Mouse (Mus musculus) kidney, embryonic 15.5 days (tissue): ENCODE measurements around the gene Epha1. TPM values are rescaled to one million over a fixed set of nuclear protein-coding genes. Genes with fewer than 3 reads are reported as not detected.

ENCODE experiments used
- ATAC-seq: fragments of 200-750 bp; cut with Nextera tagmentation; replicated peaks from 2 replicates; pipeline ENCODE4 v1.8.0; 2017; ENCODE audit warnings: moderate TSS enrichment; ENCODE audit not compliant: low FRiP score
- H3K27ac ChIP-seq: fragments of 300-500 bp; sonication (generic); 2 replicates; pipeline ENCODE4 v1.5.1; 2015; ENCODE audit warnings: mild to moderate bottlenecking, inconsistent platforms
- H3K27me3 ChIP-seq: fragments of 300-500 bp; sonication (generic); 2 replicates; pipeline ENCODE4 v1.6.1; 2015; ENCODE audit warnings: inconsistent platforms
- H3K36me3 ChIP-seq: fragments of 300-500 bp; sonication (generic); 2 replicates; pipeline ENCODE4 v1.6.1; 2015; ENCODE audit warnings: inconsistent platforms
- H3K4me1 ChIP-seq: fragments of 300-500 bp; sonication (generic); 2 replicates; pipeline ENCODE4 v1.6.1; 2015; ENCODE audit warnings: inconsistent platforms
- H3K4me2 ChIP-seq: fragments of 300-500 bp; sonication (generic); 2 replicates; pipeline ENCODE4 v1.6.1; 2015; ENCODE audit warnings: moderate library complexity, mild to moderate bottlenecking, inconsistent platforms
- H3K4me3 ChIP-seq: fragments of 300-500 bp; sonication (generic); replicated peaks from 2 replicates; pipeline ENCODE4 v1.5.1; 2015; ENCODE audit warnings: mild to moderate bottlenecking, inconsistent platforms
- H3K9ac ChIP-seq: fragments of 300-500 bp; sonication (generic); 2 replicates; pipeline ENCODE4 v1.6.1; 2015; ENCODE audit warnings: mild to moderate bottlenecking, inconsistent platforms
- H3K9me3 ChIP-seq: fragments of 300-500 bp; sonication (generic); replicated peaks from 2 replicates; pipeline ENCODE4 v1.6.1; 2016; ENCODE audit warnings: inconsistent platforms
- WGBS: fragments of 180-500 bp; shearing (Covaris S2); methylation state at CpG from one replicate; pipeline ENCODE4 v1.1.7; 2015; ENCODE audit warnings: mixed read lengths; 5-methylcytosine and 5-hydroxymethylcytosine counted together
- polyA plus RNA-seq: library from polyadenylated mRNA; unstranded; fragments of >200 nt; fragmentation: Nextera tagmentation; extraction: Ambion mirVana; gene quantifications from 2 replicates; pipeline ENCODE4 v1.2.1, GENCODE M21; 2015

The Epha1 gene
- polyA plus RNA-seq, 1 experiment from 2014 or later = 7.5 TPM

DNA sequence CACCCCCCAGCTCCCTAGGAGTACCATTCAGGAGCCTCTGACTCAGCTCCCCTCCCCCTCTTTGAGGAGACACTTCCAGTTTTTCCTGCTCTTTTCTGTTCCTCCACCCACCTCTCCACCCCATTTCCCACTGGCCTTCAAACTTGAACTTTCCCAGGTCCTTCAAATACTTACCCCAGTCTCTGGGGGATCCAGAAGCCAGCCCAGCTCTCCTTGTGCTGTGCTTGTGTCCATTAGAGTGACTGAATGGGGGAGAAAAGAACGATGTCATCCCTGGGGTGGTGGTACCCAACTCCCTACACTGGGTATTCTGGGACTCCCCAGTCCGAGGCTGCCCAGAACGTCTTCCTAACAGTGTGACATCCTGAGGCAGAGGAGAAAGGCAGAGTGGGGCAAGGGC lies 1.1 kb downstream of the Epha1 start:
- 15% methylated on average over 3 of the region's 3 CpGs for WGBS
- H3K27me3 ChIP-seq = no peaks in the 10 kb centered on the region
- H3K4me2 ChIP-seq = peak overlapping the region; percentile 92
- 0 out of 2 replicates have a peak overlapping the region, but pooled peaks have one; percentile 22 for H3K27ac ChIP-seq
- H3K36me3 ChIP-seq = no peaks in the 10 kb centered on the region
- no peaks in the 10 kb centered on the region for H3K9me3 ChIP-seq
- 0 out of 2 replicates have a peak, but pooled peaks have one; percentile 7 for ATAC-seq
- peaks cover 32% of the 10 kb centered on the region for H3K4me1 ChIP-seq
- H3K4me3 ChIP-seq = peak overlapping the region; percentile 64
- H3K9ac ChIP-seq = 0 out of 2 replicates have a peak overlapping the region, but pooled peaks have one; percentile 7

DNA sequence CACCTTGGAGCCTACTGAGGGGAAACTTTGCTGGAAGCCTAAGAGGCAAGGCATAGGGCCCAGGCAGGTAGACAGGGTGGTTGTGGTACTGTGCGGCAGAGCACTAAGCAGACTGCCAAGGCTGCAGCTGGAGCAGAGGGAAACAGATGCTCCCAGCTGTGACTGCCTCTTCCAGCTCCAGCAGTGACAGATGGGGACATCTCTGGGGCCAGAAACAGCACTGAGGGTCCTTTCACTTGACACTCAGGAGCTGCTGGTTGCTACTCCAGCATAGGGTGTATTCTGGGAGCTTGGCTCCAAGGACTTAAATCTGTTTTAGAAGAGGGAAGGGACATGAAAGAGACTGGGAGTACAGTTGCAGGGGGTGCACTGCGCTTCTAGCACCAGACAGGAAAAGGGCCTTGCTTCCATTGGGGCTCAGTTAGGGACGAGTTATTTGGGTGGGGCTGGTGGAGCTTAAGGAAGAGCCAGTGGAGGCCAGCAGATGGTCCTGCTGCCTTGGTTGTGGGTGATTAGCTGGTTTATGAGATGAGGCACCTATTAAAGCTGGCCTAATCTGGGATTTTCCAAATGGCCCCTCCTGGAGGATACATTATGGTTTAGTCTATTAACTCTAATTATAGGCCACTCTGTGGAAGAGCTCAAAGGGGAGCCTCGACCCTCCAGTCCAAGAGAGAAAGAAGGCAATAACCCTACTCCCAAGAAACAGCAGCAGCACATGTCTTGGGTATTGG lies 2.3 kb downstream of the Epha1 start:
- WGBS = 48% methylated on average over 4 of the region's 4 CpGs
- no peak overlapping the region for H3K4me3 ChIP-seq
- H3K4me2 ChIP-seq = no peak overlapping the region
- no peaks in the 10 kb centered on the region for H3K27me3 ChIP-seq
- H3K27ac ChIP-seq = no peak overlapping the region
- H3K9ac ChIP-seq = no peak overlapping the region
- no peak for ATAC-seq
- no peaks in the 10 kb centered on the region for H3K36me3 ChIP-seq
- peaks cover 27% of the 10 kb centered on the region for H3K4me1 ChIP-seq
- no peaks in the 10 kb centered on the region for H3K9me3 ChIP-seq

DNA sequence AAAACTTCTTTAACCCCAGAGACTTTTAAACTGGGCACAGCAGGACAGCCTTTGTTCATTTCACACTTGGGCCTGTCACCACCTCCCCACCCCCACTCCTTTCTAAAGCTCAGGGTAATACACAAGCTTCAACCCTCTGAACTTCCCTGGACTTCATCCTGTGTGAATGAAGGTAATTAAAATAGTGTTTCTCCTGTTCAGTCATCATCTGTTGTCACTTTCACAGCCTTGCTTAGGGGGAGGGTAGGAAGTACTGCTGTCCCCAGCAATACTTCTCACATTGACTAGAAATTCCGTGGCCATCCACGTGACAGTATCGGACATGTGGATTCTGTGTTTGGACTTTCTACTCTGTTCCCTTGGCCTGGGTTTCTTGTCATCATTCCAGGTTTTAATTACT lies 3.2 kb downstream of the Epha1 start:
- Histone ChIP-seq H3K9ac (no peak overlapping the region), H3K4me2 (no peak overlapping the region), H3K36me3 (no peaks in the 10 kb centered on the region), H3K4me3 (no peak overlapping the region), H3K4me1 (peaks cover 27% of the 10 kb centered on the region), H3K27ac (no peak overlapping the region), H3K27me3 (no peaks in the 10 kb centered on the region), H3K9me3 (no peaks in the 10 kb centered on the region)
- no peak for ATAC-seq
- 24% methylated on average over 3 of the region's 3 CpGs for WGBS

DNA sequence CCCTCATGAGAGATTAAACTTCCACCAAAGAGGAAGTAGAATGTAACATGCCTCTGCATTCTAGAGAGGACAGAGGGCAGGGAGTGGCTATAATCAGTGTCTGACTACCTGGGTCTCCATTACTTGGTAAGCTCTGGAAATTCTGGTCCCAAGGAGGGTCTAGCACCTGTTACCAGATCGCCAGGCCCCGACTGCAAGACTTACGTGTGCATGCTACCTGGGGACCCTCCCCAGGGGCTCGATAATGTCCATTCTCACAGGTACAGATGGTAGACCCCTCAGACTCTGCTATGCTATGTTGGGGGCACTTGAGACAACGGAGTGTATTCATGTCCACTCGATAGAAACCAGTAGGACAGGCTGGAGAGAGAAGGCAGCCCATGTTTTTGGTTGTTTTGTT lies 7.9 kb downstream of the Epha1 start:
- Histone ChIP-seq H3K9ac (no peak overlapping the region), H3K27ac (no peak overlapping the region), H3K27me3 (no peaks in the 10 kb centered on the region), H3K4me1 (peaks cover 9% of the 10 kb centered on the region; the same call in 1 of the 2 replicates), H3K9me3 (no peaks in the 10 kb centered on the region), H3K36me3 (peaks cover 15% of the 10 kb centered on the region), H3K4me2 (no peak overlapping the region), H3K4me3 (no peak overlapping the region)
- WGBS = 92% methylated on average over 6 of the region's 6 CpGs
- ATAC-seq = no peak

DNA sequence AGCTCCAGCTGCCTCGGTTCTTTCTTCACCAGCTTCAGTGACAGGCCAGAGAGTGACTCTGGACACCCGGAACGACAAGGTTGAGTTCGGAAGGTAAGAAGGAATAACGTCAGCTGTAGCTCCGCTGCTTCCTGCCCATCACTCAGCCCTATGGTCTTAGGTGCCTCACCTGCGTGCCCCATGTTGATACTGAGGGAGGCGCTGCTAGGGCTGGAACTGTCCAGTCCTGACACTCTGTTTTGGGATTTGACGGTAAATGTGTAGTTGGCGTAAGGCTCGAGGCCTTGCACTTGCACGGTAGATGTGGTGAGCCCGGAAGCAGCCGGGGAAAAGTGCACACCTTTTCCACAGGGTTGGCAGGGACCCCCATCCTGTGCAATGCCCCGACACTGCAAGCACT lies 8.5 kb downstream of the Epha1 start:
- peaks cover 9% of the 10 kb centered on the region; the same call in 1 of the 2 replicates for H3K4me1 ChIP-seq
- no peaks in the 10 kb centered on the region for H3K9me3 ChIP-seq
- 84% methylated on average over 15 of the region's 15 CpGs for WGBS
- no peak overlapping the region for H3K4me3 ChIP-seq
- no peaks in the 10 kb centered on the region for H3K27me3 ChIP-seq
- H3K27ac ChIP-seq = no peak overlapping the region
- H3K36me3 ChIP-seq = peaks cover 21% of the 10 kb centered on the region
- H3K4me2 ChIP-seq = no peak overlapping the region
- ATAC-seq = no peak
- no peak overlapping the region for H3K9ac ChIP-seq

DNA sequence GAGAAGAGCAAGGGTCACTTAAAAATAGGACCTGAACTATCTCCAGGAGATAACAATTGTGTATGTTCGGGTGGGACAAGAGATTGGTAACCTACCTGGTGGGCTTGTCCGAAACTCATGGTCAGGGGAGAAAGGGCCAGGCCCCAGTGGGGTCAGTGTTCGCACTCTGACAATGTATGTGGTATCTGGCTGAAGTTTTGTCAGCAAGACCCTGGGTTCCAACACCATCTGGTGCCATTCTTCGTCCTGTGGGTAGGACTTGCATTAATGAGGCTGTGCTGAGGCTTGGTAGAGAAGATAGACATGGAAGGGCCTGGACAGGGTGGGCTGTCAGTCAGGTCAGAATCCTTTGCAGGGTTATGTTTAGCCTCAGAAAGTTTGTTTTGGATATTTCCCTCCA lies 9.0 kb downstream of the Epha1 start:
- 93% methylated on average over 4 of the region's 4 CpGs for WGBS
- Histone ChIP-seq H3K27ac (no peak overlapping the region), H3K4me1 (peaks cover 9% of the 10 kb centered on the region; the same call in 1 of the 2 replicates), H3K4me3 (no peak overlapping the region), H3K4me2 (no peak overlapping the region), H3K9me3 (no peaks in the 10 kb centered on the region), H3K27me3 (no peaks in the 10 kb centered on the region), H3K9ac (no peak overlapping the region), H3K36me3 (peaks cover 27% of the 10 kb centered on the region)
- no peak for ATAC-seq

DNA sequence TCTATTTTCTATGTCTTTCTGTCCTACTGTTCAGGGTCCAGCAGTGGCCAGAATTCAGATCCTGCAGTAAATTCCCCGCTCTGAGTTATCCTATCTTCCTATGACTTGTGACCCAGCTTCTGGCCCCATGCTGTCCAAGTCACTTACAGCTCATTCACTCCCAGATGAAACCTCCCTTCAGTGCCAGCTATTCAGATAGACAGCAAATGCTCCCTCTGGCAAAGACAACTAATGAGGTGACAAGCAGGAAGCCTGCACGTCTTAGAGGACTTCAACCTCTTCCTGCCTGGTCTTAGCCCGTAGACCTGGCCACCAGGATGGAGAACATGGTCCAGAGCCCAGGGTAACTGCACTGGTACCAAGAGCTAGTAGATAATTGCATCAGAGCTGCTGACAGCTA lies 10.1 kb downstream of the Epha1 start:
- peaks cover 38% of the 10 kb centered on the region for H3K36me3 ChIP-seq
- peaks cover 9% of the 10 kb centered on the region; the same call in 1 of the 2 replicates for H3K4me1 ChIP-seq
- H3K4me3 ChIP-seq = no peak overlapping the region
- H3K9me3 ChIP-seq = no peaks in the 10 kb centered on the region
- H3K9ac ChIP-seq = no peak overlapping the region
- no peak for ATAC-seq
- H3K27me3 ChIP-seq = no peaks in the 10 kb centered on the region
- no peak overlapping the region for H3K27ac ChIP-seq
- H3K4me2 ChIP-seq = no peak overlapping the region
- 39% methylated on average over 3 of the region's 3 CpGs for WGBS

DNA sequence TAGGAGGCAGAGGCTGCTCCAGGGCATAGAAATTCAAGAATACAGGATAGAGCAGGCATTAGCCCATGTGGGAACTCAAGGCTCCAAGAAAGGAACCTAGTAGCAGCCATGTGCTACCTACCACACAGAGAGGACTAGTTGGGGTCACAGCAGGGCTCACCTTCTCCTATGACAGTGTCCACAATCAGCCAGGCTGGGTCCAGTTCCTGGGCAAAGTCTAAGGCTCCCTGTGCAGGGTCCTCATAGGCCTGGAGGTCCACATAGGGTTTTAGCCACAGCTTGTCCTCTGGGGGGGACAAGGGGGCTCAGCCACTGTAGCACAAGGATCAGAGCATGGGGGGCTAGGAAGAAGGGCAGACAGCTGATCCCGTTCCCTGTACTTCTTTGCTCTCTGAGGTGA lies 10.6 kb downstream of the Epha1 start:
- Histone ChIP-seq H3K27ac (no peak overlapping the region), H3K36me3 (peaks cover 43% of the 10 kb centered on the region)
- WGBS = 71% methylated on average over 1 of the region's 1 CpGs

DNA sequence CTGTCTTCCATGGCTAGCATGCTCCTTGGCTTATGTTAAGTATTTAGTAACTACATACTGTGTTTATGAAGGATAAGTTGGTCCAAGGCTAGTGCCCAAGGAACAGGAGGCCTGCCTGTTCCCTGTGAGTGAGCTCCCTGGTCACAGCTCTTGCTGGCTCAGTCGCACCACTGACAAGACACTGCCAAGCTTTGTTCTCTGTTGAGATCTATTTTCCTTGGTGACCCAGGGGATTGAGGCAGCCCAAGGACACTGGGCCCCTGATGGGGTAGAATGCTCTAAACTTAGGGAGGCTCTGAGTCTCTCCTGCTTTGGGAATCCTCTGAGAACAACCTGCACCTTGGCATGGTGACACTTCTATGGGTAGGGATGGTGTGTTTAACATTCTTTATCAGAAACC lies 11.0 kb downstream of the Epha1 start:
- Histone ChIP-seq H3K27me3 (no peaks in the 10 kb centered on the region), H3K27ac (no peak overlapping the region), H3K36me3 (peaks cover 47% of the 10 kb centered on the region), H3K4me3 (no peak overlapping the region), H3K9me3 (no peaks in the 10 kb centered on the region), H3K9ac (no peak overlapping the region), H3K4me1 (peaks cover 9% of the 10 kb centered on the region; the same call in 1 of the 2 replicates), H3K4me2 (no peak overlapping the region)
- WGBS = 81% methylated on average over 1 of the region's 1 CpGs
- no peak for ATAC-seq

More for the DNA sequence above, 10.6 kb downstream of the Epha1 start:
- H3K9me3 ChIP-seq = no peaks in the 10 kb centered on the region
- no peak overlapping the region for H3K4me3 ChIP-seq
- H3K4me1 ChIP-seq = peaks cover 9% of the 10 kb centered on the region; the same call in 1 of the 2 replicates
- H3K27me3 ChIP-seq = no peaks in the 10 kb centered on the region
- no peak overlapping the region for H3K9ac ChIP-seq
- no peak overlapping the region for H3K4me2 ChIP-seq
- ATAC-seq = no peak

DNA sequence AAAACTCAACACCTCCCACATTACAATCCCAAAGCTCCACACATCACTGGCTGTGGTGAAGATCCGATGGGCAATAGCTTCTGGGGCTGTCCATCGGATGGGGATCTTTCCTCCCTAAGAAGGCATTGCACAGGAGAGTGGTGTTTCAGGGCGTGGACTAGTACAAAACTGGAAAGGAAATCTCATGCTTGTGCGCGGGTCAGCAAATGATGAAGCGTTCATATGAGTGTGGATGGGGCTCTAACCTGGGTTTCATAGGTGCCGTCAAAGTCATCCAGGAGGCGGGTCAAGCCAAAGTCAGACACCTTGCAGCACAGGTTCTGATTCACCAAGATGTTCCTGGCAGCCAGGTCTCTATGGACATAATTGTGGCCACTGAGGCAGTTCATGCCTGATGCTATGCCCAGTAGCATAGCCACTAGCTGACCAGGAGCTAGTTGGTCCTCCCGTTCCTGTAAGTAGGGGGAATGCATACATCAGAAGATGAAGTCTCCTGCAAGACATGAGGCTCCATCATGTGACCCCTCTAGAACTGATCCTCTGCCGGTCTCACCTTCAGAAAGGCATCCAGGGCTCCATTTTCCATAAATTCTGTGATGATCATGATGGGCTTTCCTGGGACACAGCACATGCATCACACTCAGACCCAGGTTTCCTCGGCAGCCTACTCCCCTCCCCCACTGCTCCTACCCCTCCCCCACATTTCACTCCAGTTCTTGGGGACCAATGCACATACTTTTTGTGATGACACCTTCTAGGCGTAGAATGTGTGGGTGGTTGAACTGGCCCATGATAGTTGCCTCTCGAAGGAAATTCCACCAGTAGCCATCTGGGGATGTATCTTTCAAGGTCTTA lies 11.8 kb downstream of the Epha1 start:
- Histone ChIP-seq H3K9me3 (no peaks in the 10 kb centered on the region), H3K4me3 (no peak overlapping the region), H3K4me1 (peaks cover 11% of the 10 kb centered on the region; the same call in 1 of the 2 replicates), H3K27me3 (no peaks in the 10 kb centered on the region), H3K9ac (no peak overlapping the region), H3K4me2 (no peak overlapping the region), H3K36me3 (peaks cover 55% of the 10 kb centered on the region), H3K27ac (no peak overlapping the region)
- no peak for ATAC-seq
- 91% methylated on average over 13 of the region's 13 CpGs for WGBS

DNA sequence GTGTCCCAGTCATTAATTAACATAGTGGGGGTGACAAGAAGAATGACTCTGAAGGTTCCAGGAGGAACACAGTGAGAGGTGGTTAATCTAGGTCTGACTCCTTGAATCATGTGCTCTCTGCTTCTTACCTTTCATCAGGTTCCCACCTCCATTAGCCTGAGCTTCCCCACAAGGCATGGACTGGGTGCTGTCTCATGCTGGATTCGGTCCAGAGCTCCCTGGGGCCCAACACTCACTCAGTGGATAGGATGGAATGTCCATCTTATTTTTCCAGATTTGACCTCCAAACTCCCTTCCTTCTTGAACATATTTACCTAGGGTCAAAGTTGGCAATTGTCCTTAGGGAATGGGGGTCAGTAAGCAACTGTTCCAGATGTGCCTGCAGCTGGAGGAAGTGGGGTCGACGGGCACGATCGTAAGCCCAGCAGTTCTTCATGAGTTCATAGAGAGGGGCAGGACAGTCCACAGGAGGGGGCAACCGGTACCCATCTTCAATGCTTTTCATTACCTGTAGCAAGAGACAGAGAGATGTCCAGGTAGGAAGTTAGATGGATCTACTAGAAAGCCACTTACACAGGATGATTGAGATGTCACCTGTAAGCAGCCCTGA lies 12.7 kb downstream of the Epha1 start:
- no peak overlapping the region for H3K4me3 ChIP-seq
- H3K4me1 ChIP-seq = peaks cover 11% of the 10 kb centered on the region; the same call in 1 of the 2 replicates
- H3K9me3 ChIP-seq = no peaks in the 10 kb centered on the region
- no peak overlapping the region for H3K27ac ChIP-seq
- H3K36me3 ChIP-seq = peaks cover 64% of the 10 kb centered on the region
- WGBS = 87% methylated on average over 6 of the region's 6 CpGs
- H3K9ac ChIP-seq = no peak overlapping the region
- H3K27me3 ChIP-seq = no peaks in the 10 kb centered on the region
- no peak overlapping the region for H3K4me2 ChIP-seq
- no peak for ATAC-seq
